In the genomic region with DNA sequence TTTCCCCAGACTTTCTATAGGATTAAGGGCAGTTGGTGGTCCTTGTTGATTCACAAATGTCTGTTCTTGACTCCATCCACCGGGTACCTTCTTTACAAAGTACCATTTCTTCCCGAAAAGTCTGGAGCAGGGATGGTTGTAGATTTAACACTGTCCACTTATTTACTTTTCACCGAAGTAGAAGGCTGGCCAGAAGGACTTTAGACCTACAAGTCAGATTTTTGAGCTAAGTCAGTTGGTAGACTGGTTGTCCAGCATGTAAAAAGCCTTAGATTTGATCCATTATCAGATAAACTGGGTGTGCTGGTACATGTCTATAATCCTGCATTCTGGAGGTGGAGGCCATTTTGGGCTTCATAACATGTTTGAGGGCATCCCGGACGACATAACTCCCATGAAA, we compare ENCODE assay signal across 21 mouse cellular contexts.
"Had no signal": no experiment of that assay in that cellular context is flagged by ENCODE, and none has a peak within 500 bp of the region (broad histone marks: within the 10 kb centered on the region; RNA-seq: fewer than 3 reads in every experiment).

No protein-coding gene starts in this region.

- H3K27me3 ChIP-seq: heart, embryonic 13.5 days; heart, embryonic 15.5 days; hindbrain, embryonic 13.5 days; hindbrain, embryonic 15.5 days; limb, embryonic 13.5 days; limb, embryonic 15.5 days; liver, embryonic 12.5 days had no signal

- H3K4me2 ChIP-seq: heart, embryonic 11.5 days; heart, embryonic 13.5 days; heart, embryonic 15.5 days; hindbrain, embryonic 13.5 days; hindbrain, embryonic 15.5 days; limb, embryonic 13.5 days; limb, embryonic 15.5 days; liver, embryonic 12.5 days had no signal

- H3K36me3 ChIP-seq: heart, embryonic 13.5 days; heart, embryonic 15.5 days; hindbrain, embryonic 13.5 days; hindbrain, embryonic 15.5 days; limb, embryonic 13.5 days; limb, embryonic 15.5 days; liver, embryonic 12.5 days had no signal

- ATAC-seq: forebrain, postnatal 0 days; hindbrain, postnatal 0 days; intestine, embryonic 16.5 days; liver, embryonic 12.5 days had no signal

- H3K4me1 ChIP-seq: hindbrain, embryonic 13.5 days had no signal

- H3K9ac ChIP-seq: forebrain, postnatal 0 days; heart, embryonic 13.5 days; heart, embryonic 15.5 days; hindbrain, embryonic 13.5 days; hindbrain, embryonic 15.5 days; limb, embryonic 13.5 days; limb, embryonic 15.5 days; liver, embryonic 12.5 days; liver, embryonic 14.5 days had no signal

- H3K4me3 ChIP-seq: heart, adult 2 months; heart, embryonic 13.5 days; heart, embryonic 15.5 days; hindbrain, embryonic 13.5 days; hindbrain, embryonic 15.5 days; limb, embryonic 13.5 days; limb, embryonic 15.5 days; liver, embryonic 12.5 days had no signal

- H3K9me3 ChIP-seq: heart, embryonic 13.5 days; heart, embryonic 15.5 days; hindbrain, embryonic 13.5 days; hindbrain, embryonic 15.5 days; limb, embryonic 13.5 days; limb, embryonic 15.5 days; liver, embryonic 12.5 days had no signal

- H3K27ac ChIP-seq: hindbrain, embryonic 13.5 days; hindbrain, embryonic 15.5 days; hindbrain, postnatal 0 days; limb, embryonic 13.5 days; limb, embryonic 15.5 days; liver, embryonic 12.5 days; liver, embryonic 14.5 days had no signal

- DNase-seq: forebrain, postnatal 0 days; gastrocnemius, postnatal 14 days; gastrocnemius, postnatal 36 days; heart, adult 2 months; heart, postnatal 14 days; heart, postnatal 36 days; kidney, adult 11 months; layer of hippocampus, adult 9-11 months; layer of hippocampus, postnatal 36 days; left cerebral cortex, postnatal 4 days had no signal
